Mouse (Mus musculus) naive thymus-derived CD4-positive, alpha-beta T cell, adult 2 months (primary cell): Measurements from ENCODE around the gene Camsap2.

ENCODE experiments used
- DNase-seq: peaks from one replicate; pipeline ENCODE4 v3.0.0-alpha.2; 2011; ENCODE audit warnings: low read depth

The Camsap2 gene

GRCm38 (mm10) chr1:136345454-136346372 lies at the start of gene Camsap2:
Gene Camsap2 (minus strand): TSS chr1:136346104.
- DNase-seq, result peak; percentile 96

GRCm38 (mm10) chr1:136395073-136395472 lies 49.2 kb upstream of the Camsap2 start:
- no peak for DNase-seq

- DNase-seq, result peak; percentile 17
Observed at GRCm38 (mm10) chr1:136394506-136394905, 48.6 kb upstream of the Camsap2 start.

- no peak for DNase-seq
Observed at GRCm38 (mm10) chr1:136386914-136387313, 41.0 kb upstream of the Camsap2 start.

GRCm38 (mm10) chr1:136381583-136381982 lies 35.7 kb upstream of the Camsap2 start:
- no peak for DNase-seq

- no peak for DNase-seq
Observed at GRCm38 (mm10) chr1:136381169-136381568, 35.3 kb upstream of the Camsap2 start.

GRCm38 (mm10) chr1:136380606-136381005 lies 34.7 kb upstream of the Camsap2 start:
- DNase-seq, result no peak

GRCm38 (mm10) chr1:136380161-136380560 lies 34.3 kb upstream of the Camsap2 start:
- DNase-seq, result no peak

- no peak for DNase-seq
Observed at GRCm38 (mm10) chr1:136379261-136379660, 33.4 kb upstream of the Camsap2 start.

- DNase-seq, result no peak
Observed at GRCm38 (mm10) chr1:136365986-136366385, 20.1 kb upstream of the Camsap2 start.

GRCm38 (mm10) chr1:136364711-136365110 lies 18.8 kb upstream of the Camsap2 start:
- DNase-seq, result no peak

GRCm38 (mm10) chr1:136363035-136363434 lies 17.1 kb upstream of the Camsap2 start:
- no peak for DNase-seq

GRCm38 (mm10) chr1:136362567-136362966 lies 16.7 kb upstream of the Camsap2 start:
- DNase-seq, result no peak

GRCm38 (mm10) chr1:136361373-136361772 lies 15.5 kb upstream of the Camsap2 start:
- DNase-seq, result no peak

GRCm38 (mm10) chr1:136360909-136361308 lies 15.0 kb upstream of the Camsap2 start:
- DNase-seq, result no peak

- DNase-seq, result no peak
Observed at GRCm38 (mm10) chr1:136358841-136359360, 13.0 kb upstream of the Camsap2 start.

GRCm38 (mm10) chr1:136355651-136356050 lies 9.7 kb upstream of the Camsap2 start:
- DNase-seq, result no peak

GRCm38 (mm10) chr1:136350699-136351200 lies 4.8 kb upstream of the Camsap2 start:
- DNase-seq, result no peak

- no peak for DNase-seq
Observed at GRCm38 (mm10) chr1:136348137-136348536, 2.2 kb upstream of the Camsap2 start.

- no peak for DNase-seq
Observed at GRCm38 (mm10) chr1:136347140-136347539, 1.2 kb upstream of the Camsap2 start.

GRCm38 (mm10) chr1:136346373-136347035 lies 600 bp upstream of the Camsap2 start:
- no peak for DNase-seq

- peak; percentile 40 for DNase-seq
Observed at GRCm38 (mm10) chr1:136344768-136345453, 993 bp downstream of the Camsap2 start.
